Mouse (Mus musculus): ENCODE measurements at regions not wholly inside any gene's neighbourhood (a gene's known extent, or its start where the extent isn't known, plus 50 kb on each side); places are given as distances from the start of the nearest gene placed in this dataset.

GRCm38 (mm10) chr16:51315608-51316007 is 715.4 kb upstream of the Cblb start:
- intact Hi-C loops (cut with DNase I) = loop anchor here (5.0 to 10.0 kb wide), 2 partner anchors 872 to 1949 kb away; no protein-coding TSS in a partner anchor

GRCm38 (mm10) chr16:51332262-51332661 is 698.8 kb upstream of the Cblb start:
- intact Hi-C loops (cut with DNase I) = no loop called here

- intact Hi-C loops (cut with DNase I) = no loop called here
Measured at GRCm38 (mm10) chr16:51334972-51335371, 696.1 kb upstream of the Cblb start.

GRCm38 (mm10) chr16:51347120-51347519 is 683.9 kb upstream of the Cblb start:
- intact Hi-C loops (cut with DNase I) = no loop called here

- intact Hi-C loops (cut with DNase I) = no loop called here
Measured at GRCm38 (mm10) chr16:51352151-51352550, 678.9 kb upstream of the Cblb start.

- intact Hi-C loops (cut with DNase I) = no loop called here
Measured at GRCm38 (mm10) chr16:51353791-51354190, 677.2 kb upstream of the Cblb start.

- intact Hi-C loops (cut with DNase I) = no loop called here
Measured at GRCm38 (mm10) chr16:51370070-51370469, 661.0 kb upstream of the Cblb start.

GRCm38 (mm10) chr16:51386456-51386855 is 644.6 kb upstream of the Cblb start:
- intact Hi-C loops (cut with DNase I) = no loop called here

GRCm38 (mm10) chr16:51387498-51387897 is 643.5 kb upstream of the Cblb start:
- intact Hi-C loops (cut with DNase I) = no loop called here

- intact Hi-C loops (cut with DNase I) = no loop called here
Measured at GRCm38 (mm10) chr16:51393871-51394270, 637.2 kb upstream of the Cblb start.

Measured in adrenal gland (tissue).